Mouse (Mus musculus): ENCODE results near the gene Zbp1.

- TF ChIP-seq CTCF (IDR thresholded peaks at IDR 0.05; ENCODE audit: low read depth) (no peak), EP300 (IDR thresholded peaks at IDR 0.05; ENCODE audit: low read depth) (no peak)
These were observed 15.6 kb downstream of the Zbp1 start for GRCm38 (mm10) chr2:173202924-173203689.

Measured in liver, postnatal 0 days (tissue).